Mouse (Mus musculus): ENCODE data around the gene Cops2. TPM values are rescaled to one million over a fixed set of nuclear protein-coding genes. Genes with fewer than 3 reads are reported as not detected.
A peak's percentile ranks its signal among the peaks of the same experiment; 100 is the strongest.

Gene Cops2
- polyA plus RNA-seq, 1 experiment: 0.59 TPM

DNA sequence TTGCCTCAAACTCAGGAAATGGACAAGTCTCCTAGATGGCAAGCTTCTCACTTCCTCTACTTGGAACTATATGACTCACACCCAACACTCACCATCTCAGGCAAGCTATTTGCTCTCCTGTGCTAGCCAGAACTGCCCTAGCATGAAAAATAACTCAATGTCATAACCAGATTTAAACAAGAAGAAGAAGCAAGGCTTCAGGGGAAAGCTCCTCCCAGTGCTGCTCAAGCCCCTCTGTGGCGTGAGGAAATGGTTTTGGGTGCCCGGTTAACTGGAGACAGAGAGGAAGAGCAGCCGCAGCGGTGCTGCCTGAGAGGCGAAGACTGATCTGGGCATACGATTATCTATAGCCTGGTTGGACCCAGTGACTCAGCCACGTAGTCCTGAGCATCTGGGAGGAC is 67.5 kb downstream of the Cops2 start:
- H3K27me3 ChIP-seq (ENCODE audit: control insufficient read depth): peaks cover 4% of the 10 kb centered on the region; the same call in 1 of the 2 replicates
- no peaks in the 10 kb centered on the region for H3K4me1 ChIP-seq (ENCODE audit: control insufficient read depth)
- TF ChIP-seq TAL1 (IDR thresholded peaks at IDR 0.05; ENCODE audit: low read length) (no peak), GATA1 (IDR thresholded peaks at IDR 0.05; ENCODE audit: low read length) (no peak)
- no peaks in the 10 kb centered on the region for H3K36me3 ChIP-seq (ENCODE audit: control insufficient read depth)
- no peaks in the 10 kb centered on the region for H3K9me3 ChIP-seq (ENCODE audit: control insufficient read depth, low read length)
- H3K4me3 ChIP-seq (replicated peaks): no peak overlapping the region

DNA sequence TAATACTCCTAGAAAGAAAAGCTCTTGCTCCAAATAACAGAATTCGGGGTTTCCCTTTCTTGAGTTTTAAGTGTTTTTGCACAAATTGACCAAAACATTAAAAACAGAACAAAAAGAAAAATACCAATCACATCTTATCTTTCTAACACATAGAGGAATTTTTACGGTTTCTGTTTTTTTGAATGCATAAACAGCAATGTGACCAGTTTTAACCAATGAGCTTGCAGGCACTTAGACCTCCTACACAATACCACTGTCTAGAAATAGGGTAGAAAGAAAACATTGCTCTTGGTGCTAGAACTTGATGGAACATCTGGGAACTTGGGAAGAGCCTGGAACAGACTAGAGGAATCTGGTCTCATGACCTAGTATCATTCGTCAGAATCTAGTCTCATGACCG is 68.7 kb downstream of the Cops2 start:
- no peaks in the 10 kb centered on the region for H3K36me3 ChIP-seq (ENCODE audit: control insufficient read depth)
- H3K4me3 ChIP-seq (replicated peaks): no peak overlapping the region
- H3K9me3 ChIP-seq (ENCODE audit: control insufficient read depth, low read length): no peaks in the 10 kb centered on the region
- peaks cover 7% of the 10 kb centered on the region; the same call in 1 of the 2 replicates for H3K27me3 ChIP-seq (ENCODE audit: control insufficient read depth)
- TF ChIP-seq GATA1 (IDR thresholded peaks at IDR 0.05; ENCODE audit: low read length) (no peak), TAL1 (IDR thresholded peaks at IDR 0.05; ENCODE audit: low read length) (no peak)
- H3K4me1 ChIP-seq (ENCODE audit: control insufficient read depth): no peaks in the 10 kb centered on the region

DNA sequence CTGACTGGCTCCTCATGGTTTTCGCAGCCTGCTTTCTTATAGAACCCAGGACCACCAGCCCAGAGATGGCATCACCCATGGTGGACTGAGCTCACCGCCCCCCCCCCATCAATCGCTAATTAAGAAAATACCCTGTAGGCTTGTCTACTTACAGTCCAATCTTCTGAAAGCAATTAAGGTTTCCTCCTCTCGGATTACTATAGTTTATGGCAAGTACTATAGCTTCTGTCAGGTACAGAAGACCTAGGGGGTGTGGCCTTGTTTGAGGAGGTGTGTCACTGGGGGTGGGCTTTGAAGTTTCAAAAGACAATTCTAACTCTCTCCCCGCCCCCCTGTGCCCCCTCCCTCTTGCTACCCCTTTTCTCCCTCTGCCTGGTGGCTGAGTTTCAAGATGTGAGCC is 69.7 kb downstream of the Cops2 start:
- no peaks in the 10 kb centered on the region for H3K36me3 ChIP-seq (ENCODE audit: control insufficient read depth)
- H3K4me3 ChIP-seq (replicated peaks): no peak overlapping the region
- H3K4me1 ChIP-seq (ENCODE audit: control insufficient read depth): no peaks in the 10 kb centered on the region
- TF ChIP-seq GATA1 (IDR thresholded peaks at IDR 0.05; ENCODE audit: low read length) (no peak), TAL1 (IDR thresholded peaks at IDR 0.05; ENCODE audit: low read length) (no peak)
- no peaks in the 10 kb centered on the region for H3K9me3 ChIP-seq (ENCODE audit: control insufficient read depth, low read length)
- H3K27me3 ChIP-seq (ENCODE audit: control insufficient read depth): peaks cover 15% of the 10 kb centered on the region

DNA sequence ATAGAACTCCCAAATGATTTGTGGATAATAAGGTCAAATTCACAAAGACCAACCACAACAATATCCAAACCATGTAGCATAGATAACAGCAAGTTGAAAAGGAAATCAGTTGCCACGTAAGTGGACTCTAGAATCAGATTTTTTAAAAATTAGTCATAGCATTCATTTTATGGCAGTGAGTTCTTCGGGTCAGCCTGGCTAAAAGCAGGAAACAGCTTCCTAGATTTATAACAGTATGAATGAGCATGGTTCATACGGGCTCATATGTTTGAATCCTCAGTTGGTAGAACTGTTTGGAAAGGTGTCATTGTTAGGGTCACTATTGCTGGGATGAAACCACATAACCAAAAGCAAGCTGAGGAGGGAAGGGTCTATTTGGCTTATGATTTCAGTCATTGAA is 70.2 kb downstream of the Cops2 start:
- H3K27me3 ChIP-seq (ENCODE audit: control insufficient read depth): peaks cover 18% of the 10 kb centered on the region
- H3K9me3 ChIP-seq (ENCODE audit: control insufficient read depth, low read length): no peaks in the 10 kb centered on the region
- TF ChIP-seq TAL1 (IDR thresholded peaks at IDR 0.05; ENCODE audit: low read length) (no peak), GATA1 (IDR thresholded peaks at IDR 0.05; ENCODE audit: low read length) (no peak)
- H3K4me3 ChIP-seq (replicated peaks): no peak overlapping the region
- H3K4me1 ChIP-seq (ENCODE audit: control insufficient read depth): no peaks in the 10 kb centered on the region; the same call in 1 of the 2 replicates
- H3K36me3 ChIP-seq (ENCODE audit: control insufficient read depth): no peaks in the 10 kb centered on the region

DNA sequence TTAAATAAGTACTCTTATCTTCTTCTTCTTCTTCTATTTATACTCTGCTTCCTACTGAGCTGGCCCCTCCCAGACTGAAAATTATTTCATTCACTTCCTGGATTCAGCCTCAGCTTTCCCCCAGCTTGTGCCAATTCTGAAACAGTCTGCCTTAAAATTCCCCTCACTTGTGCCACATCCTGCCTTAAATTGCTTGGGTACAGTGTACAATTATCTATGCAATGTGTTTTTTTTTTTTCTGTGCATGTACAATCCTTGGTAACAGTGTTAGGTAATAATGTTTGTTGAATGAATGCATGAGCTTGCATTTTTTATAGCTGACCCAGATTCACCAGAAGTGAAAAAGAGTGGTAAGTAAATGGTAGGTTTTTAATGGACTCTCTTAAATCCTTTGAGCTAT is 70.6 kb downstream of the Cops2 start:
- TF ChIP-seq TAL1 (IDR thresholded peaks at IDR 0.05; ENCODE audit: low read length): no peak
- TF ChIP-seq GATA1 (IDR thresholded peaks at IDR 0.05; ENCODE audit: low read length): no peak
- Histone ChIP-seq H3K4me3 (replicated peaks) (no peak overlapping the region), H3K9me3 (ENCODE audit: control insufficient read depth, low read length) (no peaks in the 10 kb centered on the region), H3K27me3 (ENCODE audit: control insufficient read depth) (peaks cover 20% of the 10 kb centered on the region), H3K36me3 (ENCODE audit: control insufficient read depth) (no peaks in the 10 kb centered on the region), H3K4me1 (ENCODE audit: control insufficient read depth) (peaks cover 3% of the 10 kb centered on the region)

DNA sequence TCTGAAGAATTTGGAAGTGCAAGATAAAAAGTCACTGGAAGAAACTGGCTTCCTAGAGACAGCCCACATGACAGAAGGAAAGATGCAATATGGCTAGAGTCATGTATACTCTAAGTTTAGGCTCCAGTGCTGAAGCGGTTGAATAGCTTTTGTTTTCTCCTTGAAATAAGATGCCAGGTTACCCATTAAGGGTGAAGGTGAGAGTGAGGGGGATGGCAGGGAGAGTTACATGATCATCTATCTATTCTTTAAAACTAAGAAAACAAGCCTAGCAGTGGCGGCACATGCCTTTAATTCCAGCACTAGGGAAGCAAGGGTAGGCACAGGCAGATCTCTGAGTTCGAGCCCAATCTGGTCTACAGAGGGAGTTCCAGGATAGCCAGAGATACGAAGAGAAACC is 73.9 kb downstream of the Cops2 start:
- no peak overlapping the region for H3K4me3 ChIP-seq (replicated peaks)
- no peaks in the 10 kb centered on the region for H3K36me3 ChIP-seq (ENCODE audit: control insufficient read depth)
- H3K9me3 ChIP-seq (ENCODE audit: control insufficient read depth, low read length): no peaks in the 10 kb centered on the region
- TF ChIP-seq GATA1 (IDR thresholded peaks at IDR 0.05; ENCODE audit: low read length) (no peak), TAL1 (IDR thresholded peaks at IDR 0.05; ENCODE audit: low read length) (no peak)
- H3K4me1 ChIP-seq (ENCODE audit: control insufficient read depth): peaks cover 25% of the 10 kb centered on the region
- H3K27me3 ChIP-seq (ENCODE audit: control insufficient read depth): peaks cover 16% of the 10 kb centered on the region

DNA sequence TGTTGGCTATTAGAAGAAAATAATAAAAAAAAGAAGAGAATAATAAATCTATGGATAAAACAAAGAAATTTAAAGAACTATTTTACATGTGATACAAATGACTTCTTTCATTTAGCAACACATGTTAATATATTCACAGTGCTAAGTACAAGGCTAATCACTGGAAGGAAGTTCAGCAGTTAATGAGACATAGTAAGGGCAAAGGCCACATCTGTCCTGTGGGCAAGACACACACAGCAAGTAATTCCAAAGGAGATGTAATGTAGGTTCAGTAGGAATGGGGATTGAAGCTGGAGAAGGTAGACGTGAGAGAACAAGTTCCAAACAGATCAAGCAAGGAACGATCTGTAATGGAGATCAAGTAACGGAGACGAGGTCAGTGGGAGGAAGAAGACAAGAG is 74.5 kb downstream of the Cops2 start:
- H3K4me3 ChIP-seq (replicated peaks): no peak overlapping the region
- peaks cover 16% of the 10 kb centered on the region for H3K27me3 ChIP-seq (ENCODE audit: control insufficient read depth)
- H3K36me3 ChIP-seq (ENCODE audit: control insufficient read depth): peaks cover 1% of the 10 kb centered on the region
- H3K4me1 ChIP-seq (ENCODE audit: control insufficient read depth): peaks cover 25% of the 10 kb centered on the region
- TF ChIP-seq TAL1 (IDR thresholded peaks at IDR 0.05; ENCODE audit: low read length): no peak
- no peak for TF ChIP-seq GATA1 (IDR thresholded peaks at IDR 0.05; ENCODE audit: low read length)
- no peaks in the 10 kb centered on the region for H3K9me3 ChIP-seq (ENCODE audit: control insufficient read depth, low read length)

DNA sequence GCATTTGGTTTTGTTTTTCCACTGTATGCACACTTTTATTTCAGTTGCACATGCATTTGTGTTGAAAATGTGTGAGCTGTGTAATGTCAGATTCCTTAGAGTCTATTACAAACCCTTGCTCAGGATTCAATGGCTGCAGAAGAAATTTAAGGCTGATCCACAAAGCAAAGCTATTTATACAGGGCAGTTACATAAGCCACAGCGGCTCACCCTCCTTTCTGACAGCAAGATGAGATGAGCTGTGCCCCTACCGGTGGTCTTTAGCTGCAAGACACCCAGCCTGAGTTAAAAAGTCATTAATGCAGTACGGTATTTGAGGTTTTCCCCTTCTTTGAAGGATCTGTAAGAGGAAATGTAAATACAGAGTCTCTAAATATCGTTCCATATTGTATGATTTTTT is 75.1 kb downstream of the Cops2 start:
- H3K4me1 ChIP-seq (ENCODE audit: control insufficient read depth): peaks cover 25% of the 10 kb centered on the region

DNA sequence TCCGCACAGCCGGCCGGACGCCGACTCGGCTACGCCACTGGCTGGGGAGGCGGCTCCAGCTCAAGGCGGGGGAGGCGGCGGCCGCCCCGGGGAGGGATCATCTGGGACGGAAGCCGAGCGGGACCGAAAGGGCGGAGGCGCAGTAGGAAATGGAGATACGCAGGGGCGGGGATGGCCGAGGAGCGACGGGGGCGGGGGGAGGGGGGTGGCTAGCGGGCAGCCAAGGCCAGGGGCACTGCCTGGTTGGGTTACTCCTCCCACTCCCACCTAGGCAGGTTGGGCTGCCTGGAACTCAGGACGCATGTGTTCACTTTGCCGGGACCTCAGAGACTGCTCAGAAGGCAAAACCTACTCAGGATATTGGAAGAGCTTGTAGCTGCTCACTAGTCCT is 76.2 kb downstream of the Cops2 start, which contains the start of gene Secisbp2l:
Gene Secisbp2l, minus strand, starts transcription at position 152 of the 391 bp plus-strand sequence.
- TF ChIP-seq TAL1 (IDR thresholded peaks at IDR 0.05; ENCODE audit: low read length) (no peak), GATA1 (IDR thresholded peaks at IDR 0.05; ENCODE audit: low read length) (no peak)
- Histone ChIP-seq H3K9me3 (ENCODE audit: control insufficient read depth, low read length) (no peaks in the 10 kb centered on the region), H3K4me3 (replicated peaks) (peak within 1 kb of the TSS; percentile 69), H3K4me1 (ENCODE audit: control insufficient read depth) (peaks cover 25% of the 10 kb centered on the region), H3K27me3 (ENCODE audit: control insufficient read depth) (peaks cover 16% of the 10 kb centered on the region), H3K36me3 (ENCODE audit: control insufficient read depth) (peaks cover 2% of the 10 kb centered on the region)

More for the DNA sequence above, 75.1 kb downstream of the Cops2 start:
- TF ChIP-seq GATA1 (IDR thresholded peaks at IDR 0.05; ENCODE audit: low read length) (no peak), TAL1 (IDR thresholded peaks at IDR 0.05; ENCODE audit: low read length) (no peak)
- H3K36me3 ChIP-seq (ENCODE audit: control insufficient read depth): peaks cover 2% of the 10 kb centered on the region
- no peak overlapping the region for H3K4me3 ChIP-seq (replicated peaks)
- H3K9me3 ChIP-seq (ENCODE audit: control insufficient read depth, low read length): no peaks in the 10 kb centered on the region
- H3K27me3 ChIP-seq (ENCODE audit: control insufficient read depth): peaks cover 16% of the 10 kb centered on the region
